Mouse (Mus musculus): ENCODE data around the gene Syndig1l.

The Syndig1l gene

GRCm38 (mm10) chr12:84698319-84699081 is at the start of gene Syndig1l:
Gene Syndig1l, minus strand, starts transcription at chr12:84698831.
- CTCF ChIA-PET, result interaction anchor here (0.6 kb wide), 1 partner anchor 44 kb away, joined by 3 read pairs; no protein-coding TSS in a partner anchor

GRCm38 (mm10) chr12:84748134-84748533 is 49.5 kb upstream of the Syndig1l start:
- CTCF ChIA-PET, result no interaction called here

- CTCF ChIA-PET, result interaction anchor here (0.6 kb wide), 1 partner anchor 19 kb away, joined by 3 read pairs; no protein-coding TSS in a partner anchor
Observed at GRCm38 (mm10) chr12:84745700-84746099, 47.1 kb upstream of the Syndig1l start.

GRCm38 (mm10) chr12:84743496-84743895 is 44.9 kb upstream of the Syndig1l start:
- CTCF ChIA-PET, result no interaction called here

- CTCF ChIA-PET, result no interaction called here
Observed at GRCm38 (mm10) chr12:84733366-84733765, 34.7 kb upstream of the Syndig1l start.

- CTCF ChIA-PET, result no interaction called here
Observed at GRCm38 (mm10) chr12:84728421-84728820, 29.8 kb upstream of the Syndig1l start.

GRCm38 (mm10) chr12:84727434-84727833 is 28.8 kb upstream of the Syndig1l start:
- CTCF ChIA-PET, result no interaction called here

GRCm38 (mm10) chr12:84726986-84727385 is 28.4 kb upstream of the Syndig1l start:
- CTCF ChIA-PET, result no interaction called here

- CTCF ChIA-PET, result no interaction called here
Observed at GRCm38 (mm10) chr12:84726391-84726790, 27.8 kb upstream of the Syndig1l start.

- CTCF ChIA-PET, result interaction anchor here (0.7 kb wide), 1 partner anchor 52 kb away, joined by 3 read pairs; no protein-coding TSS in a partner anchor
Observed at GRCm38 (mm10) chr12:84718462-84719244, 20.0 kb upstream of the Syndig1l start.

- CTCF ChIA-PET, result no interaction called here
Observed at GRCm38 (mm10) chr12:84714578-84714977, 15.9 kb upstream of the Syndig1l start.

GRCm38 (mm10) chr12:84709842-84710439 is 11.3 kb upstream of the Syndig1l start:
- CTCF ChIA-PET, result no interaction called here

GRCm38 (mm10) chr12:84707804-84708203 is 9.2 kb upstream of the Syndig1l start:
- CTCF ChIA-PET, result no interaction called here

- CTCF ChIA-PET, result no interaction called here
Observed at GRCm38 (mm10) chr12:84706886-84707285, 8.3 kb upstream of the Syndig1l start.

GRCm38 (mm10) chr12:84702586-84702985 is 4.0 kb upstream of the Syndig1l start:
- CTCF ChIA-PET, result no interaction called here

- CTCF ChIA-PET, result no interaction called here
Observed at GRCm38 (mm10) chr12:84692141-84692540, 6.5 kb downstream of the Syndig1l start.

- CTCF ChIA-PET, result interaction anchor here (0.7 kb wide), 1 partner anchor 21 kb away, joined by 3 read pairs; no protein-coding TSS in a partner anchor
Observed at GRCm38 (mm10) chr12:84691347-84691746, 7.3 kb downstream of the Syndig1l start.

GRCm38 (mm10) chr12:84689051-84689450 is 9.6 kb downstream of the Syndig1l start:
- CTCF ChIA-PET, result no interaction called here

GRCm38 (mm10) chr12:84687531-84687930 is 11.1 kb downstream of the Syndig1l start:
- CTCF ChIA-PET, result no interaction called here

GRCm38 (mm10) chr12:84686176-84686575 is 12.5 kb downstream of the Syndig1l start:
- CTCF ChIA-PET, result no interaction called here

GRCm38 (mm10) chr12:84684569-84684968 is 14.1 kb downstream of the Syndig1l start:
- CTCF ChIA-PET, result no interaction called here

- CTCF ChIA-PET, result no interaction called here
Observed at GRCm38 (mm10) chr12:84676011-84676410, 22.6 kb downstream of the Syndig1l start.

Measured in spleen, embryonic (tissue).